Mouse (Mus musculus) mouse embryonic stem cell (cell line): ENCODE data around the gene Irf1.

Source experiments
- in situ Hi-C, 2 experiments: fragments of 300-500 bp; cut with MboI; formaldehyde crosslinking; loops; 1 replicate in 1 of 2; 3 replicates in 1 of 2; pipeline ENCODE4 v1.14.3; 2019 to 2020; ENCODE audit warnings: low sequenced_read_pairs in 2 of 2, low pct_unique_long_range_greater_than_20kb in 1 of 2, mixed read lengths in 1 of 2; ENCODE audit not compliant: unreplicated experiment in 1 of 2

Gene Irf1

GRCm38 (mm10) chr11:53821230-53821944 lies 51.6 kb downstream of the Irf1 start:
- in situ Hi-C loops: no loop called here

- in situ Hi-C loops: no loop called here
Observed at GRCm38 (mm10) chr11:53821945-53822338, 52.1 kb downstream of the Irf1 start.

GRCm38 (mm10) chr11:53825409-53825808 lies 55.6 kb downstream of the Irf1 start:
- in situ Hi-C loops: no loop called here
